Mouse (Mus musculus) midbrain, postnatal 0 days (tissue): ENCODE data around the gene Pak2. TPM values are rescaled to one million over a fixed set of nuclear protein-coding genes. Genes with fewer than 3 reads are reported as not detected.
"Not testable (repeated sequence)": the region's sequence is repeated elsewhere in the genome, so short reads cannot be mapped to it uniquely, and the experiment has no call there.

Experiments used
- ATAC-seq: fragments of 200-750 bp; cut with Nextera tagmentation; 2 replicates; pipeline ENCODE4 v1.8.0; 2017; ENCODE audit warnings: moderate number of reproducible peaks, mild to moderate bottlenecking, moderate TSS enrichment, moderate library complexity; ENCODE audit not compliant: low FRiP score
- DNase-seq: peaks from one replicate; pipeline ENCODE4 v3.0.0-alpha.2; 2015; ENCODE audit warnings: low spot score
- H3K27ac ChIP-seq: fragments of 300-500 bp; sonication (generic); 2 replicates; pipeline ENCODE4 v1.5.1; 2014; ENCODE audit warnings: low read depth, mild to moderate bottlenecking, low read length, mixed read lengths
- H3K27me3 ChIP-seq: fragments of 300-500 bp; sonication (generic); 2 replicates; pipeline ENCODE4 v1.6.1; 2014; ENCODE audit warnings: low read length, control low read depth, mixed read lengths; ENCODE audit not compliant: insufficient read depth
- H3K36me3 ChIP-seq: fragments of 300-500 bp; sonication (generic); 2 replicates; pipeline ENCODE4 v1.6.1; 2014; ENCODE audit warnings: low read length, control low read depth, mixed read lengths; ENCODE audit not compliant: insufficient read depth
- H3K4me1 ChIP-seq: fragments of 300-500 bp; sonication (generic); 2 replicates; pipeline ENCODE4 v1.6.1; 2014; ENCODE audit warnings: mild to moderate bottlenecking, control low read depth, antibody characterized with exemption, low read length, mixed read lengths; ENCODE audit not compliant: insufficient read depth
- H3K4me2 ChIP-seq: fragments of 300-500 bp; sonication (generic); 2 replicates; pipeline ENCODE4 v1.6.1; 2014; ENCODE audit warnings: low read depth, mild to moderate bottlenecking, low read length, mixed read lengths; ENCODE audit not compliant: poor library complexity, severe bottlenecking
- H3K4me3 ChIP-seq: fragments of 300-500 bp; sonication (generic); 2 replicates; pipeline ENCODE4 v1.5.1; 2014; ENCODE audit warnings: low read depth, mild to moderate bottlenecking, low read length, moderate library complexity
- H3K9ac ChIP-seq: fragments of 300-500 bp; sonication (generic); replicated peaks from 2 replicates; pipeline ENCODE4 v1.6.1; 2014; ENCODE audit warnings: mild to moderate bottlenecking, low read length, moderate library complexity, mixed read lengths; ENCODE audit not compliant: poor library complexity, severe bottlenecking
- H3K9me3 ChIP-seq: fragments of 300-500 bp; sonication (generic); 2 replicates; pipeline ENCODE4 v1.6.1; 2016; ENCODE audit warnings: low read length, control low read depth
- CTCF ChIP-seq: IDR thresholded peaks from 2 replicates; pipeline ENCODE4 v1.5.1; 2016; ENCODE audit warnings: antibody characterized with exemption, mild to moderate bottlenecking
- WGBS: fragments of 180-500 bp; shearing (Covaris S2); extraction: QIAGEN DNeasy Blood & Tissue Kit; methylation state at CpG from one replicate; pipeline ENCODE4 v1.1.7; 2014; 5-methylcytosine and 5-hydroxymethylcytosine counted together
- polyA plus RNA-seq: library from polyadenylated mRNA; unstranded; fragments of >200 nt; fragmentation: Nextera tagmentation; extraction: Ambion mirVana; gene quantifications from 2 replicates; pipeline ENCODE4 v1.2.1, GENCODE M21; 2015
- total RNA-seq: library from RNA; depleted of rRNA; stranded (reverse); fragments of >200 nt; gene quantifications from 2 replicates; pipeline ENCODE4 v1.2.3, GENCODE M21; 2014

Gene Pak2
- total and polyA plus RNA-seq, 2 experiments from 2014 or later: 26.0 to 35.3 TPM

- Histone ChIP-seq H3K4me2 (peak within 1 kb of the TSS; percentile 81), H3K27me3 (no peaks in the 10 kb centered on the region), H3K27ac (peak within 1 kb of the TSS; percentile 65), H3K36me3 (peaks cover 15% of the 10 kb centered on the region), H3K4me1 (no peaks in the 10 kb centered on the region), H3K9me3 (no peaks in the 10 kb centered on the region), H3K9ac (peak within 1 kb of the TSS; percentile 74), H3K4me3 (peak within 1 kb of the TSS; percentile 96)
- peak; percentile 93 for DNase-seq
- ATAC-seq: peak; percentile 96
- TF ChIP-seq CTCF: no peak
- WGBS: under 1% methylated on average over 27 of the region's 34 CpGs
These were observed 20.6 kb upstream of the Pak2 start, which contains the start of the genes Pigx and Cep19 for GRCm38 (mm10) chr16:32099638-32100150. Pigx (minus strand) TSS chr16:32099740. Cep19 (plus strand) TSS chr16:32099800.

- WGBS: 1% methylated on average over 39 of the region's 39 CpGs
- Histone ChIP-seq H3K9me3 (no peaks in the 10 kb centered on the region), H3K4me1 (no peaks in the 10 kb centered on the region), H3K4me3 (peak overlapping the region; percentile 96), H3K36me3 (peaks cover 15% of the 10 kb centered on the region), H3K27ac (peak overlapping the region; percentile 65), H3K9ac (peak overlapping the region; percentile 74), H3K27me3 (no peaks in the 10 kb centered on the region), H3K4me2 (peak overlapping the region; percentile 81)
- peak; percentile 76 for ATAC-seq
- peak; percentile 6 for DNase-seq
- TF ChIP-seq CTCF: no peak
These were observed 19.9 kb upstream of the Pak2 start for GRCm38 (mm10) chr16:32098897-32099637.

GRCm38 (mm10) chr16:32097757-32098156, 18.6 kb upstream of the Pak2 start:
- H3K4me2 ChIP-seq, H3K4me3 ChIP-seq, DNase-seq, H3K9me3 ChIP-seq, ATAC-seq, H3K27me3 ChIP-seq, H3K9ac ChIP-seq, H3K27ac ChIP-seq, H3K36me3 ChIP-seq, H3K4me1 ChIP-seq: not testable (repeated sequence)
- WGBS: 90% methylated on average over 2 of the region's 2 CpGs

- Histone ChIP-seq H3K9ac (no peak overlapping the region), H3K27me3 (no peaks in the 10 kb centered on the region), H3K9me3 (no peaks in the 10 kb centered on the region), H3K4me2 (no peak overlapping the region), H3K27ac (no peak overlapping the region), H3K36me3 (peaks cover 28% of the 10 kb centered on the region), H3K4me3 (no peak overlapping the region), H3K4me1 (no peaks in the 10 kb centered on the region)
- no peak for ATAC-seq
- DNase-seq: no peak
- over 99% methylated on average over 7 of the region's 7 CpGs for WGBS
- TF ChIP-seq CTCF: no peak
These were observed 12.3 kb upstream of the Pak2 start for GRCm38 (mm10) chr16:32091466-32091865.

GRCm38 (mm10) chr16:32087629-32088443, 8.7 kb upstream of the Pak2 start:
- Histone ChIP-seq H3K36me3 (peaks cover 50% of the 10 kb centered on the region), H3K9me3 (no peaks in the 10 kb centered on the region), H3K27ac (no peak overlapping the region), H3K4me3 (no peak overlapping the region), H3K27me3 (no peaks in the 10 kb centered on the region), H3K4me1 (no peaks in the 10 kb centered on the region), H3K9ac (no peak overlapping the region), H3K4me2 (no peak overlapping the region)
- ATAC-seq (no peak), DNase-seq (no peak)
- TF ChIP-seq CTCF: no peak
- 84% methylated on average over 17 of the region's 17 CpGs for WGBS
